Mouse (Mus musculus): ENCODE data around the gene Ncbp3.

DNA sequence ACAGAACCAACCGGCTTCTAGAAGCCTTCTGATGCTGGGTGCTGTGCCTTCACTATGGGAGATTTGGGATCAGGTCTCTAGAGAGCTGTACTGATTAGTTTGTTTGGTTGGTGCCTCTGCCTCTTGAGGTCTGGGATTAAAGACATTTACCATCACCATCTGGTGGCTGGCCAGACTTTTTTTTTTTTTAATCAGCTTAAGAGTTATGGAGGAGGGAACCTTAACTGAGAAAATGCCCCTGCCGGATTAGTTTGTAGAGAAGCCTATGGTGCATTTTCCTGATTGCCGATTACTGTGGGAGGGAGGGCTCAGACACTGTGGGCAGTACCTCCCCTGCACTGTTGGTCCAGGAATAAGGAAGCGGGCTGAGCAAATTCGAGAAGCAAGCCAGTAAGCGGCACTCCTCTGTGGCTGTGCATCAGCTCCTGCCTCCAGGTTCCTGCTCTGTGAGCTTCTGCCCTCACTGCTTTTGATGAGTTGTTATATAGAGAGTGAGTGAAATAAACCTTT is 29.7 kb downstream of the Ncbp3 start:
- TF ChIP-seq GATA1 (IDR thresholded peaks at IDR 0.05; ENCODE audit: borderline replicate concordance, low read length), result no peak
- no peak for TF ChIP-seq FLI1 (IDR thresholded peaks at IDR 0.05; ENCODE audit: low read length)
